Mouse (Mus musculus): ENCODE measurements around the gene Fndc11. TPM values are rescaled to one million over a fixed set of nuclear protein-coding genes. Genes with fewer than 3 reads are reported as not detected.

Gene Fndc11
- polyA plus RNA-seq, 1 experiment from 2014 or later, result 0.09 TPM

GRCm38 (mm10) chr2:181196628-181197300 lies 23.0 kb upstream of the Fndc11 start:
- Histone ChIP-seq H3K27me3 (replicated peaks) (no peaks in the 10 kb centered on the region), H3K36me3 (no peaks in the 10 kb centered on the region), H3K4me3 (replicated peaks) (no peak overlapping the region), H3K9ac (no peak overlapping the region), H3K4me1 (no peaks in the 10 kb centered on the region), H3K4me2 (no peak overlapping the region), H3K9me3 (no peaks in the 10 kb centered on the region), H3K27ac (no peak overlapping the region)
- 84% methylated on average over 4 of the region's 4 CpGs for WGBS
- peak; percentile 39; the same call in 1 of the 2 replicates for ATAC-seq (ENCODE audit: insufficient read depth, low FRiP score, low read depth)

- Histone ChIP-seq H3K4me1 (no peaks in the 10 kb centered on the region), H3K4me3 (replicated peaks) (no peak overlapping the region), H3K9ac (no peak overlapping the region), H3K9me3 (no peaks in the 10 kb centered on the region), H3K4me2 (no peak overlapping the region), H3K36me3 (no peaks in the 10 kb centered on the region), H3K27me3 (replicated peaks) (no peaks in the 10 kb centered on the region; the same call in 1 of the 2 replicates), H3K27ac (no peak overlapping the region)
- 49% methylated on average over 3 of the region's 3 CpGs for WGBS
- no peak for ATAC-seq (ENCODE audit: insufficient read depth, low FRiP score, low read depth)
Measured at GRCm38 (mm10) chr2:181201606-181202005, 18.2 kb upstream of the Fndc11 start.

GRCm38 (mm10) chr2:181202422-181202821 lies 17.4 kb upstream of the Fndc11 start, which contains the start of gene Ptk6:
Gene Ptk6 (minus strand): TSS chr2:181202789.
- no peak for ATAC-seq (ENCODE audit: insufficient read depth, low FRiP score, low read depth)
- Histone ChIP-seq H3K4me3 (replicated peaks) (no peak within 1 kb of the TSS), H3K36me3 (no peaks in the 10 kb centered on the region), H3K4me1 (no peaks in the 10 kb centered on the region), H3K9ac (no peak within 1 kb of the TSS), H3K4me2 (no peak within 1 kb of the TSS), H3K27me3 (replicated peaks) (no peaks in the 10 kb centered on the region; the same call in 1 of the 2 replicates), H3K27ac (no peak within 1 kb of the TSS), H3K9me3 (no peaks in the 10 kb centered on the region)
- WGBS, result 80% methylated on average over 3 of the region's 3 CpGs

GRCm38 (mm10) chr2:181202886-181203285 lies 16.9 kb upstream of the Fndc11 start:
- Histone ChIP-seq H3K4me1 (no peaks in the 10 kb centered on the region), H3K36me3 (no peaks in the 10 kb centered on the region), H3K4me2 (no peak overlapping the region), H3K27me3 (replicated peaks) (no peaks in the 10 kb centered on the region; the same call in 1 of the 2 replicates), H3K4me3 (replicated peaks) (no peak overlapping the region), H3K27ac (no peak overlapping the region), H3K9me3 (no peaks in the 10 kb centered on the region), H3K9ac (no peak overlapping the region)
- WGBS, result 66% methylated on average over 6 of the region's 6 CpGs
- ATAC-seq (ENCODE audit: insufficient read depth, low FRiP score, low read depth), result no peak

GRCm38 (mm10) chr2:181205678-181206077 lies 14.1 kb upstream of the Fndc11 start:
- Histone ChIP-seq H3K27me3 (replicated peaks) (no peaks in the 10 kb centered on the region; the same call in none of the 2 replicates), H3K4me1 (no peaks in the 10 kb centered on the region)
- 70% methylated on average over 5 of the region's 5 CpGs for WGBS

GRCm38 (mm10) chr2:181206118-181206517 lies 13.7 kb upstream of the Fndc11 start:
- no peak overlapping the region for H3K4me3 ChIP-seq (replicated peaks)
- H3K27ac ChIP-seq, result no peak overlapping the region
- ATAC-seq (ENCODE audit: insufficient read depth, low FRiP score, low read depth), result peak; percentile 89
- no peak overlapping the region for H3K9ac ChIP-seq
- no peak overlapping the region for H3K4me2 ChIP-seq
- no peaks in the 10 kb centered on the region for H3K4me1 ChIP-seq
- H3K9me3 ChIP-seq, result no peaks in the 10 kb centered on the region
- WGBS, result 56% methylated on average over 9 of the region's 9 CpGs
- no peaks in the 10 kb centered on the region for H3K36me3 ChIP-seq
- no peaks in the 10 kb centered on the region; the same call in none of the 2 replicates for H3K27me3 ChIP-seq (replicated peaks)

More at GRCm38 (mm10) chr2:181205678-181206077, 14.1 kb upstream of the Fndc11 start:
- Histone ChIP-seq H3K9ac (no peak overlapping the region), H3K27ac (no peak overlapping the region), H3K4me3 (replicated peaks) (no peak overlapping the region), H3K4me2 (no peak overlapping the region), H3K36me3 (no peaks in the 10 kb centered on the region), H3K9me3 (no peaks in the 10 kb centered on the region)
- ATAC-seq (ENCODE audit: insufficient read depth, low FRiP score, low read depth), result peak; percentile 67; the same call in 1 of the 2 replicates

- 0 out of 2 replicates have a peak, but pooled peaks have one; percentile 16 for ATAC-seq (ENCODE audit: insufficient read depth, low FRiP score, low read depth)
- no peak overlapping the region for H3K9ac ChIP-seq
- H3K36me3 ChIP-seq, result no peaks in the 10 kb centered on the region
- no peaks in the 10 kb centered on the region for H3K9me3 ChIP-seq
- H3K4me3 ChIP-seq (replicated peaks), result peak overlapping the region; percentile 29
- H3K4me1 ChIP-seq, result peaks cover 10% of the 10 kb centered on the region; the same call in 1 of the 2 replicates
- H3K27me3 ChIP-seq (replicated peaks), result peaks cover 28% of the 10 kb centered on the region
- H3K4me2 ChIP-seq, result peak overlapping the region; percentile 61
- 4% methylated on average over 34 of the region's 34 CpGs for WGBS
- H3K27ac ChIP-seq, result no peak overlapping the region
Measured at GRCm38 (mm10) chr2:181212389-181213020, 7.3 kb upstream of the Fndc11 start.

GRCm38 (mm10) chr2:181213021-181213445 lies 6.8 kb upstream of the Fndc11 start, which contains the start of gene Srms:
Gene Srms (minus strand): TSS chr2:181213185.
- H3K27me3 ChIP-seq (replicated peaks), result peaks cover 28% of the 10 kb centered on the region
- no peak within 1 kb of the TSS for H3K27ac ChIP-seq
- ATAC-seq (ENCODE audit: insufficient read depth, low FRiP score, low read depth), result peak; percentile 70
- WGBS, result 4% methylated on average over 17 of the region's 17 CpGs
- peak within 1 kb of the TSS; percentile 61 for H3K4me2 ChIP-seq
- H3K9ac ChIP-seq, result no peak within 1 kb of the TSS
- peak within 1 kb of the TSS; percentile 29 for H3K4me3 ChIP-seq (replicated peaks)
- peaks cover 10% of the 10 kb centered on the region; the same call in 1 of the 2 replicates for H3K4me1 ChIP-seq
- H3K9me3 ChIP-seq, result no peaks in the 10 kb centered on the region
- H3K36me3 ChIP-seq, result no peaks in the 10 kb centered on the region

- H3K4me2 ChIP-seq, result no peak overlapping the region
- H3K9me3 ChIP-seq, result no peaks in the 10 kb centered on the region
- H3K36me3 ChIP-seq, result no peaks in the 10 kb centered on the region
- H3K4me1 ChIP-seq, result peaks cover 25% of the 10 kb centered on the region
- WGBS, result 82% methylated on average over 6 of the region's 6 CpGs
- H3K27ac ChIP-seq, result no peak overlapping the region
- no peak overlapping the region for H3K9ac ChIP-seq
- H3K27me3 ChIP-seq (replicated peaks), result peaks cover 28% of the 10 kb centered on the region
- no peak overlapping the region for H3K4me3 ChIP-seq (replicated peaks)
- ATAC-seq (ENCODE audit: insufficient read depth, low FRiP score, low read depth), result no peak
Measured at GRCm38 (mm10) chr2:181216037-181216436, 3.8 kb upstream of the Fndc11 start.

- peak overlapping the region; percentile 54 for H3K27ac ChIP-seq
Measured at GRCm38 (mm10) chr2:181218881-181219485, 830 bp upstream of the Fndc11 start.

GRCm38 (mm10) chr2:181220361-181220760 lies 548 bp downstream of the Fndc11 start:
- no peak overlapping the region for H3K9ac ChIP-seq
- H3K36me3 ChIP-seq, result no peaks in the 10 kb centered on the region
- H3K4me3 ChIP-seq (replicated peaks), result peak overlapping the region; percentile 36
- WGBS, result 35% methylated on average over 2 of the region's 2 CpGs
- peak overlapping the region; percentile 21 for H3K27ac ChIP-seq
- H3K4me2 ChIP-seq, result peak overlapping the region; percentile 71
- H3K27me3 ChIP-seq (replicated peaks), result no peaks in the 10 kb centered on the region
- ATAC-seq (ENCODE audit: insufficient read depth, low FRiP score, low read depth), result no peak
- peaks cover 14% of the 10 kb centered on the region for H3K4me1 ChIP-seq
- no peaks in the 10 kb centered on the region for H3K9me3 ChIP-seq

More at GRCm38 (mm10) chr2:181218881-181219485, 830 bp upstream of the Fndc11 start:
- peaks cover 4% of the 10 kb centered on the region; the same call in 1 of the 2 replicates for H3K27me3 ChIP-seq (replicated peaks)
- H3K36me3 ChIP-seq, result no peaks in the 10 kb centered on the region
- H3K9me3 ChIP-seq, result no peaks in the 10 kb centered on the region
- ATAC-seq (ENCODE audit: insufficient read depth, low FRiP score, low read depth), result no peak
- peaks cover 14% of the 10 kb centered on the region for H3K4me1 ChIP-seq
- no peak overlapping the region for H3K4me2 ChIP-seq
- H3K9ac ChIP-seq, result no peak overlapping the region
- H3K4me3 ChIP-seq (replicated peaks), result no peak overlapping the region
- 50% methylated on average over 5 of the region's 5 CpGs for WGBS

Measured in stomach, embryonic 15.5 days (tissue).